8 mouse cellular contexts compared by ENCODE assay signal in genomic region chr5:65763088-65763915, GRCm38 (mm10). TPM values are rescaled to one million over a fixed set of nuclear protein-coding genes. Genes with fewer than 3 reads are reported as not detected.
DNase-seq lines count a peak whose midpoint lies in the region; ATAC-seq and TF ChIP-seq lines count a peak whose summit lies in the region.

TSS of gene N4bp2 (plus strand) at chr5:65763521.

- peak within 1 kb of the TSS; percentile 100 for H3K27ac ChIP-seq in forebrain, embryonic 12.5 days
- H3K27ac ChIP-seq in heart, postnatal 0 days (ENCODE audit: low read depth) = peak within 1 kb of the TSS; percentile 100
- peak within 1 kb of the TSS; percentile 97 for H3K27ac ChIP-seq in liver, embryonic 16.5 days (ENCODE audit: low read length)
- H3K27ac ChIP-seq in neural tube, embryonic 12.5 days = peak within 1 kb of the TSS; percentile 100

- peaks cover 21% of the 10 kb centered on the region for H3K4me1 ChIP-seq in forebrain, embryonic 12.5 days
- peaks cover 9% of the 10 kb centered on the region for H3K4me1 ChIP-seq in heart, postnatal 0 days (ENCODE audit: control insufficient read depth, insufficient read depth)
- peaks cover 17% of the 10 kb centered on the region for H3K4me1 ChIP-seq in liver, embryonic 16.5 days (ENCODE audit: control insufficient read depth, low read depth, low read length)
- peaks cover 4% of the 10 kb centered on the region; the same call in 1 of the 2 replicates for H3K4me1 ChIP-seq in neural tube, embryonic 12.5 days

- no peaks in the 10 kb centered on the region for H3K27me3 ChIP-seq in forebrain, embryonic 12.5 days
- H3K27me3 ChIP-seq in heart, postnatal 0 days (ENCODE audit: control insufficient read depth, insufficient read depth, low read length) = no peaks in the 10 kb centered on the region
- no peaks in the 10 kb centered on the region for H3K27me3 ChIP-seq in liver, embryonic 16.5 days (ENCODE audit: control insufficient read depth, insufficient read depth, low read depth, low read length)
- no peaks in the 10 kb centered on the region for H3K27me3 ChIP-seq in neural tube, embryonic 12.5 days (replicated peaks)

- TF ChIP-seq EP300 in heart, postnatal 0 days (IDR thresholded peaks at IDR 0.05; ENCODE audit: low read depth) = no peak

- H3K4me2 ChIP-seq in forebrain, embryonic 12.5 days = peak within 1 kb of the TSS; percentile 68
- peak within 1 kb of the TSS; percentile 77 for H3K4me2 ChIP-seq in heart, postnatal 0 days (ENCODE audit: low read depth, low read length)
- peak within 1 kb of the TSS; percentile 98 for H3K4me2 ChIP-seq in liver, embryonic 16.5 days (ENCODE audit: low read depth, low read length)
- peak within 1 kb of the TSS; percentile 82 for H3K4me2 ChIP-seq in neural tube, embryonic 12.5 days (replicated peaks)

- no peak for TF ChIP-seq CTCF in heart, postnatal 0 days (IDR thresholded peaks at IDR 0.05; ENCODE audit: low read depth)

- H3K9me3 ChIP-seq in forebrain, embryonic 12.5 days = no peaks in the 10 kb centered on the region
- H3K9me3 ChIP-seq in heart, postnatal 0 days (replicated peaks; ENCODE audit: control insufficient read depth, low read length) = no peaks in the 10 kb centered on the region
- no peaks in the 10 kb centered on the region for H3K9me3 ChIP-seq in liver, embryonic 16.5 days (replicated peaks; ENCODE audit: control insufficient read depth, low read length)
- H3K9me3 ChIP-seq in neural tube, embryonic 12.5 days = no peaks in the 10 kb centered on the region

- ATAC-seq in CD4-positive, CD25-positive, alpha-beta regulatory T cell, adult 4 months = no peak
- peak; percentile 30 for ATAC-seq in forebrain, embryonic 12.5 days (ENCODE audit: low FRiP score)
- peak; percentile 27 for ATAC-seq in heart, postnatal 0 days (ENCODE audit: insufficient read depth, low read depth)
- ATAC-seq in liver, embryonic 16.5 days (ENCODE audit: low read depth) = peak; percentile 48
- peak; percentile 39 for ATAC-seq in neural tube, embryonic 12.5 days (ENCODE audit: low FRiP score, low read depth)

- no peaks in the 10 kb centered on the region for H3K36me3 ChIP-seq in forebrain, embryonic 12.5 days (replicated peaks)
- 0 out of 2 replicates have a peak, but pooled peaks cover 4% of the 10 kb centered on the region for H3K36me3 ChIP-seq in heart, postnatal 0 days (replicated peaks; ENCODE audit: control insufficient read depth, insufficient read depth, low read length)
- no peaks in the 10 kb centered on the region for H3K36me3 ChIP-seq in liver, embryonic 16.5 days (ENCODE audit: control insufficient read depth, insufficient read depth)
- no peaks in the 10 kb centered on the region for H3K36me3 ChIP-seq in neural tube, embryonic 12.5 days

- DNase-seq in c-Kit-positive CD71-positive TER-119-positive erythroid progenitor cells, embryonic 14.5 days (ENCODE audit: low spot score) = peak; percentile 52
- peak; percentile 45 for DNase-seq in heart, postnatal 0 days (ENCODE audit: low spot score)
- DNase-seq in kidney, postnatal 36 days = peak; percentile 87 to 89
- DNase-seq in testis, postnatal 10 days (ENCODE audit: low spot score) = peak; percentile 89

- H3K9ac ChIP-seq in forebrain, embryonic 12.5 days = peak within 1 kb of the TSS; percentile 99
- H3K9ac ChIP-seq in heart, postnatal 0 days (replicated peaks; ENCODE audit: low read depth, low read length) = peak within 1 kb of the TSS; percentile 100
- H3K9ac ChIP-seq in liver, embryonic 16.5 days (ENCODE audit: low read depth, low read length) = peak within 1 kb of the TSS; percentile 93
- H3K9ac ChIP-seq in neural tube, embryonic 12.5 days = peak within 1 kb of the TSS; percentile 99

- under 1% methylated on average over 78 of the region's 80 CpGs for WGBS in forebrain, embryonic 12.5 days
- WGBS in heart, postnatal 0 days = under 1% methylated on average over 63 of the region's 80 CpGs
- WGBS in liver, embryonic 16.5 days (ENCODE audit: insufficient replicate concordance) = under 1% methylated on average over 67 of the region's 80 CpGs
- under 1% methylated on average over 68 of the region's 80 CpGs for WGBS in neural tube, embryonic 12.5 days

- H3K4me3 ChIP-seq in forebrain, embryonic 12.5 days (replicated peaks) = peak within 1 kb of the TSS; percentile 92
- H3K4me3 ChIP-seq in heart, postnatal 0 days (ENCODE audit: low read depth, low read length) = peak within 1 kb of the TSS; percentile 99
- peak within 1 kb of the TSS; percentile 80 for H3K4me3 ChIP-seq in liver, embryonic 16.5 days (ENCODE audit: low read depth, low read length)
- peak within 1 kb of the TSS; percentile 90 for H3K4me3 ChIP-seq in neural tube, embryonic 12.5 days

RNA-seq across cellular contexts. Expression of gene N4bp2, which starts in this region (rescaled TPM):
- 10 to 100 TPM; 11.7 to 13.3 TPM for polyA plus RNA-seq in CD4-positive, CD25-positive, alpha-beta regulatory T cell, adult 4 months (2017; shearing (Covaris generic))
- 42.1 and 43.5 TPM in 2 replicates for polyA plus RNA-seq in forebrain, embryonic 12.5 days (2016; fragmentation: Nextera tagmentation; extraction: Ambion mirVana)
- total RNA-seq in heart, postnatal 0 days (2014; rRNA removed; ENCODE audit: low replicate concordance) = 10.5 and 18.6 TPM in 2 replicates
- 6.0 and 8.0 TPM in 2 replicates for polyA plus RNA-seq in heart, postnatal 0 days (2015; fragmentation: Nextera tagmentation; extraction: Ambion mirVana)
- 7.4 and 7.5 TPM in 2 replicates for polyA plus RNA-seq in liver, embryonic 16.5 days (2015; fragmentation: Nextera tagmentation; extraction: Ambion mirVana)
- 24.0 and 26.5 TPM in 2 replicates for polyA plus RNA-seq in neural tube, embryonic 12.5 days (2016; fragmentation: Nextera tagmentation; extraction: Ambion mirVana)
